Mouse (Mus musculus): ENCODE data around the gene Lrp2bp. TPM values are rescaled to one million over a fixed set of nuclear protein-coding genes. Genes with fewer than 3 reads are reported as not detected.

Gene Lrp2bp
- polyA plus RNA-seq, 1 experiment from 2014 or later = 0.45 TPM

DNA sequence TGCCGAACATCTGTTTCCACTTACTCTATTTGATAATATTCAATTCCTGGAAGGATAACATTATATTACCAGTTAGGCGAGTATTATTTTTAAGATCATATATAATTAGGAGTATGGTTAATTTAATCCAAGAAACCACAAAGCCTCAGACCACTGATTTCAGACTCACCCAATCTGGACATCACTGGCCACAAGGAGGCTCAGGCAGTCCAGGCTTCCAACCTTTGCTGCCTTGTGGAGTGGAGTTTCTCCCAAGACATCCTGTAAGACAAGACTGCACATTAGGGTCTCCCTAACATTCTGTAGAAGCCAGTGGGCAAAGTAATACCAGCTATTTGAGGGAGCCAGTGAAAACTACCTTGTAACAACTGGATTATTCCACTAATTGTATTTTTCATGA lies 875 bp upstream of the Lrp2bp start:
- Histone ChIP-seq H3K9ac (replicated peaks) (no peak overlapping the region), H3K4me1 (peaks cover 10% of the 10 kb centered on the region), H3K27me3 (no peaks in the 10 kb centered on the region), H3K36me3 (peaks cover 24% of the 10 kb centered on the region), H3K27ac (replicated peaks) (no peak overlapping the region), H3K4me3 (no peak overlapping the region), H3K4me2 (replicated peaks) (peak overlapping the region; percentile 69; the same call in 1 of the 2 replicates), H3K9me3 (no peaks in the 10 kb centered on the region)
- ATAC-seq (replicated peaks) = no peak
- WGBS = 90% methylated on average over 2 of the region's 2 CpGs

DNA sequence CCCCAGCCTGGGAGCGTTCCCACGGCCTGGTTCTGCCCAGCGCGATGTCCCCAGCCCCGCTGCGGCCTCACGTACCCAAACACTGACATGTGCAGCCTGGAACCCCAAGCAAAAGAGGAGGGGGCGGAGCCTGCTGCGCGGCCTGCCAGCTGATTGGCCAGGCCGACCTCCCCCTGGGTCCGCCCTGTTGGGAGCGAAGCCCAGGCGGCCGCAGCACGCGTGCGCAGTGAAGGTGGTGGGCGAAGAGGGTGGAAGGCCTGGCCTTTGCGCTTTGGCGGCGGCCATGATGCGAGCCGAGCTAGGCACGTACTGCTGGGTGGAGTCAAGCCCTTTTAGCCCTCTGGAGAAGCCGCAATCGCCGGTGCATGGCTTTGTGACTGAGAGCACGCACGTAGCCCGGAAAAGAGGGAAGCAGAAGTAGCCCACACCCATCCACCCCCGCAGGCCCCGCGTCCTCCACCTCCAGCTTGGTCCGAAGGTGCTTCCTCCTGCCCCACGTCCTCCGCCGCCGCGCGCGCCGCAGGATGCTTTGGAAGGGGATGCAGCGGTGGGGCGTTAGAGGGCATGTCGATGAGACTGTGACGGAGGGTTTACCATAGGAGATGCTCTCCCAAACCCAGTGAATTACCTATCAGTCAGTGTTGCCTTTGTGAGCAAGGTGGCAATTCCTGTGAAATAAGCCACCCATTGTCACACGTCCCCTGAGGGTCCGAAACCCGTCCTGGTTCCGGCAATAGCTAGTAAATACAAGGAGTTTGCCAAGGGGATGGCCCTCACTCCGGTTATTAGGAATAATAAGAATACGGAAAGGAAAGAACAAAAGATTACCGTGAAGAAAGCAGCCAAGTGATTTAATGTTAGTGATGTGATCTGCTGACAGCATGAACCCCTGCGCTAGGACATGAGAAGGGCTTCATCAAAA lies 942 bp downstream of the Lrp2bp start:
- peak overlapping the region; percentile 88 for H3K9ac ChIP-seq (replicated peaks)
- 3% methylated on average over 55 of the region's 55 CpGs for WGBS
- peak overlapping the region; percentile 58 for H3K4me3 ChIP-seq
- ATAC-seq (replicated peaks) = peak; percentile 99
- H3K27me3 ChIP-seq = no peaks in the 10 kb centered on the region
- peak overlapping the region; percentile 98 for H3K27ac ChIP-seq (replicated peaks)
- H3K36me3 ChIP-seq = peaks cover 18% of the 10 kb centered on the region
- peak overlapping the region; percentile 69 for H3K4me2 ChIP-seq (replicated peaks)
- H3K9me3 ChIP-seq = no peaks in the 10 kb centered on the region
- peaks cover 10% of the 10 kb centered on the region for H3K4me1 ChIP-seq

GRCm38 (mm10) chr8:46005596-46005995 lies 6.5 kb downstream of the Lrp2bp start, which contains the start of gene Ankrd37:
Gene Ankrd37, minus strand, starts transcription at chr8:46005707.
- H3K9me3 ChIP-seq = no peaks in the 10 kb centered on the region
- no peaks in the 10 kb centered on the region for H3K36me3 ChIP-seq
- peaks cover 4% of the 10 kb centered on the region for H3K4me1 ChIP-seq
- H3K27ac ChIP-seq (replicated peaks) = no peak within 1 kb of the TSS
- no peak for ATAC-seq (replicated peaks)
- H3K9ac ChIP-seq (replicated peaks) = no peak within 1 kb of the TSS
- H3K27me3 ChIP-seq = no peaks in the 10 kb centered on the region
- H3K4me3 ChIP-seq = no peak within 1 kb of the TSS
- WGBS = 77% methylated on average over 4 of the region's 4 CpGs
- H3K4me2 ChIP-seq (replicated peaks) = no peak within 1 kb of the TSS

DNA sequence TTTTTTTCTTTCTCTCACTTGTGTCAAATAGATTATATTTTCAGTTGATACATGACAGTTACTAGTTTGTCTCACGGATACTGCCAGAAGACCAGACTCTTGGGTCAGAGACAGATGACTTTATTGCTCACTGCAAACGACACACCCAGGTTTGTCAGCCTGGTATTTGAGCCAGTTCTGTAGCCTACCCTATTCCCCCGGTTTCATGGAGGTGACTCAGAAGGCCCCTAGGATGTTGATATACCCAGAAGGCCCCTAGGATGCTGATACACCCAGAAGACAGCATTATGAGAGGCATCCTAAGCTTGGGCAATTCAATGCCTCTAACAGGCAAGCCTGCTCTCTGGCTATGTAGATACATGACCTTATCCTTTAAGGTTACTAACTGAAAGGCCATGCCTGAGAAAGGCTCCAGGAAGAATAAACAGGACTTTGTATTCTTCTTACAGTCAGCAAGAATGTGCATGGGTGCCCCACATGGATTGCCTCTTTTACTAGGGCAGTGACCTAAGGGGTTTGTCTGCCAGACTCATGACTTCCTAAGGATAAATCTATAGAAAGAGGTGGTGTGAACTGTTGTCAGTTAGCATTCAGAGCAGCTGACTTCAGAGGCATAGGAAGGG lies 8.1 kb downstream of the Lrp2bp start:
- 85% methylated on average over 3 of the region's 3 CpGs for WGBS
- Histone ChIP-seq H3K27me3 (no peaks in the 10 kb centered on the region), H3K4me2 (replicated peaks) (no peak overlapping the region), H3K36me3 (no peaks in the 10 kb centered on the region), H3K4me1 (peaks cover 10% of the 10 kb centered on the region; the same call in 1 of the 2 replicates), H3K27ac (replicated peaks) (no peak overlapping the region), H3K9me3 (no peaks in the 10 kb centered on the region), H3K4me3 (no peak overlapping the region), H3K9ac (replicated peaks) (no peak overlapping the region)
- no peak for ATAC-seq (replicated peaks)

- Histone ChIP-seq H3K4me3 (0 out of 2 replicates have a peak overlapping the region, but pooled peaks have one; percentile 1), H3K27ac (replicated peaks) (no peak overlapping the region), H3K36me3 (no peaks in the 10 kb centered on the region), H3K9me3 (no peaks in the 10 kb centered on the region), H3K4me2 (replicated peaks) (peak overlapping the region; percentile 14; the same call in 1 of the 2 replicates), H3K27me3 (no peaks in the 10 kb centered on the region), H3K9ac (replicated peaks) (no peak overlapping the region), H3K4me1 (peaks cover 10% of the 10 kb centered on the region; the same call in 1 of the 2 replicates)
- 43% methylated on average over 2 of the region's 2 CpGs for WGBS
- ATAC-seq (replicated peaks) = 0 out of 2 replicates have a peak, but pooled peaks have one; percentile 32
Measured at GRCm38 (mm10) chr8:46010306-46010705, 11.2 kb downstream of the Lrp2bp start.

DNA sequence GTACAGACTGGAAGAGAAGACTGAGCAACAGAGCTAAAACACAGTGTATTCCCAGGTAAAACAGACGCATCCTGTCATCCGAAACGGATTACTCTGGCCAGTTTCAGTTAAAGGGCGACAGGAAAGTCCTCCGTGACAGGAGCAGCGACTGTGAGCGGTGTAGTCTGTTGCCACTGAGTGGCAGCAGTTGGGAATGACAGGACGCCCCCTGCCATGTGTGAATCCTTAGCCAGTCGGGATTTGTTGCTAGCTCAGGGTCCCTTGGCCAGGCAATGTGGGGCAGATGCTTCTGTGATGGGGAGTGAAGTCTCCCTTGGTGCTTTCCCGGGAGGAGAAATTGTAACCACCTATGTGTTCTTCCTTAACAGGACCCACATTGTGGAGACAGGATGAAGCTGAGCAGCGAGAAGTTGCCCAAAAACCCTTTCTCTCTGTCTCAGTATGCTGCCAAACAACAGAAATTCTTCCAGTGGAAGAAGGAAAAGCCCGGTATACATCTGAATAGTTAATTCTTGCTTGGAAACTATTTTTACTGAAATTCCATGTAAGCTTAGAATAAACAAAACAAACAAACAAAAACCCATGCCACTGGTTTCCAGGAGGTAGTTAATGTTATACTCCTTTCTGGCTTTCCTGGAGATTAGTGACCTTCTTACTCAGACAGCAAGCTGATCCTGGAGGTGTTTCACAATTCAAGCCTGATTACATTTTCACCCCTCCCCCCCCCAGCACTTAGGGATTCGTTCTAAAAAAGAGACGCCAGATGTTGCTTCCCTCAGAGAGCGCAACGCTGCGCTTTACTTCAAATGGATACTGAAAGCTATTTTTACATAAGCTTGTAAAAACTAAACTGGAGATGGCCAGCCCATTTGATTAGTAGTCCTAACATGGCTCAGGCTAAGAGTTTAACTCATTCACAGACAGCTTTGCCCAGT lies 11.9 kb downstream of the Lrp2bp start:
- peak; percentile 67; the same call in 1 of the 2 replicates for ATAC-seq (replicated peaks)
- 17% methylated on average over 17 of the region's 17 CpGs for WGBS
- Histone ChIP-seq H3K9ac (replicated peaks) (no peak overlapping the region), H3K27ac (replicated peaks) (no peak overlapping the region; the same call in 1 of the 2 replicates), H3K36me3 (no peaks in the 10 kb centered on the region), H3K4me1 (peaks cover 10% of the 10 kb centered on the region; the same call in 1 of the 2 replicates), H3K4me2 (replicated peaks) (peak overlapping the region; percentile 14; the same call in 1 of the 2 replicates), H3K27me3 (no peaks in the 10 kb centered on the region), H3K9me3 (no peaks in the 10 kb centered on the region), H3K4me3 (0 out of 2 replicates have a peak overlapping the region, but pooled peaks have one; percentile 1)

DNA sequence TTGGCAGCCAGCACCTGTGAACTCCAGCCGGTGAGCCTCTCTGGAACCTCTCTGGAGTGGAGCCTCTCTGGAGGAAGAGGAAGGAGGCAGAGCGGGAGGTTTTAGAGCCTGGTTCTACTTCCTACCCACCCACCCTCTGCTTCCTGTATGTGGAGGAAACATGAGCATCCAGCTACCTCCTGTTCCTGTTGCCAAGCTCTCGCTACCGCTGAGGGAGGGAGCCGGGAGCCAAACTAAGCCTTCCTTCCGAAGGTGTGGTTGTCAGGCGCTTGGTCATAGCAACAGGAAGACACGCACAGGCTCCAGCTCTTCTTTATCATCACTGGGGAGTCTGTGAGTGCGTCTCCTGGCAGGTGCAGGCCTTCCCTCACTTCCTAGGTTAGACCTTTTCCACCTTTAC lies 23.1 kb downstream of the Lrp2bp start:
- no peak overlapping the region for H3K4me2 ChIP-seq (replicated peaks)
- no peak for ATAC-seq (replicated peaks)
- no peaks in the 10 kb centered on the region for H3K9me3 ChIP-seq
- H3K4me3 ChIP-seq = no peak overlapping the region
- H3K9ac ChIP-seq (replicated peaks) = no peak overlapping the region
- H3K4me1 ChIP-seq = no peaks in the 10 kb centered on the region
- 92% methylated on average over 9 of the region's 9 CpGs for WGBS
- no peaks in the 10 kb centered on the region for H3K36me3 ChIP-seq
- H3K27me3 ChIP-seq = no peaks in the 10 kb centered on the region
- H3K27ac ChIP-seq (replicated peaks) = no peak overlapping the region

- 95% methylated on average over 9 of the region's 9 CpGs for WGBS
- no peak overlapping the region for H3K9ac ChIP-seq (replicated peaks)
- H3K36me3 ChIP-seq = no peaks in the 10 kb centered on the region
- no peaks in the 10 kb centered on the region for H3K9me3 ChIP-seq
- H3K27ac ChIP-seq (replicated peaks) = no peak overlapping the region
- no peak for ATAC-seq (replicated peaks)
- H3K27me3 ChIP-seq = no peaks in the 10 kb centered on the region
- no peaks in the 10 kb centered on the region for H3K4me1 ChIP-seq
- no peak overlapping the region for H3K4me2 ChIP-seq (replicated peaks)
- H3K4me3 ChIP-seq = no peak overlapping the region
Measured at GRCm38 (mm10) chr8:46022758-46023157, 23.7 kb downstream of the Lrp2bp start.

- H3K4me2 ChIP-seq (replicated peaks) = no peak overlapping the region
- H3K9me3 ChIP-seq = no peaks in the 10 kb centered on the region
- H3K27me3 ChIP-seq = no peaks in the 10 kb centered on the region
- WGBS = 66% methylated on average over 4 of the region's 4 CpGs
- no peaks in the 10 kb centered on the region for H3K4me1 ChIP-seq
- no peak overlapping the region for H3K9ac ChIP-seq (replicated peaks)
- H3K36me3 ChIP-seq = no peaks in the 10 kb centered on the region
- no peak overlapping the region for H3K27ac ChIP-seq (replicated peaks)
- H3K4me3 ChIP-seq = no peak overlapping the region
- no peak for ATAC-seq (replicated peaks)
Measured at GRCm38 (mm10) chr8:46024392-46024791, 25.3 kb downstream of the Lrp2bp start.

GRCm38 (mm10) chr8:46036217-46036616 lies 37.1 kb downstream of the Lrp2bp start:
- Histone ChIP-seq H3K36me3 (peaks cover 4% of the 10 kb centered on the region; the same call in 1 of the 2 replicates), H3K9ac (replicated peaks) (no peak overlapping the region), H3K27me3 (no peaks in the 10 kb centered on the region), H3K4me3 (no peak overlapping the region), H3K4me2 (replicated peaks) (no peak overlapping the region), H3K9me3 (no peaks in the 10 kb centered on the region), H3K27ac (replicated peaks) (no peak overlapping the region), H3K4me1 (no peaks in the 10 kb centered on the region)
- ATAC-seq (replicated peaks) = no peak
- 77% methylated on average over 11 of the region's 11 CpGs for WGBS

GRCm38 (mm10) chr8:46039666-46040065 lies 40.6 kb downstream of the Lrp2bp start:
- 58% methylated on average over 1 of the region's 1 CpGs for WGBS
- no peaks in the 10 kb centered on the region for H3K9me3 ChIP-seq
- no peak for ATAC-seq (replicated peaks)

More at GRCm38 (mm10) chr8:46039666-46040065, 40.6 kb downstream of the Lrp2bp start:
- no peak overlapping the region for H3K27ac ChIP-seq (replicated peaks)
- H3K4me1 ChIP-seq = no peaks in the 10 kb centered on the region
- H3K27me3 ChIP-seq = no peaks in the 10 kb centered on the region
- no peak overlapping the region for H3K9ac ChIP-seq (replicated peaks)
- H3K36me3 ChIP-seq = peaks cover under 1% of the 10 kb centered on the region; the same call in 1 of the 2 replicates
- H3K4me3 ChIP-seq = no peak overlapping the region
- H3K4me2 ChIP-seq (replicated peaks) = no peak overlapping the region
